Mouse (Mus musculus): ENCODE data around the gene Prcd.

- TF ChIP-seq POLR2A (IDR thresholded peaks at IDR 0.05; ENCODE audit: borderline replicate concordance, extremely low read depth, low read depth, low read length) (no peak), CTCF (IDR thresholded peaks at IDR 0.05; ENCODE audit: insufficient read depth, low read length) (no peak)
These were observed 34.6 kb downstream of the Prcd start for GRCm38 (mm10) chr11:116687897-116688296.

Data from lung, adult 2 months (tissue).